Mouse (Mus musculus) embryo, embryonic 10 days (tissue): ENCODE results near the gene Ndufv2.
"Not testable (repeated sequence)": the region's sequence is repeated elsewhere in the genome, so short reads cannot be mapped to it uniquely, and the experiment has no call there.

Experiments used
- DNase-seq: peaks from one replicate; pipeline ENCODE4 v3.0.0-alpha.2; 2015; ENCODE audit warnings: low spot score

Gene Ndufv2

DNA sequence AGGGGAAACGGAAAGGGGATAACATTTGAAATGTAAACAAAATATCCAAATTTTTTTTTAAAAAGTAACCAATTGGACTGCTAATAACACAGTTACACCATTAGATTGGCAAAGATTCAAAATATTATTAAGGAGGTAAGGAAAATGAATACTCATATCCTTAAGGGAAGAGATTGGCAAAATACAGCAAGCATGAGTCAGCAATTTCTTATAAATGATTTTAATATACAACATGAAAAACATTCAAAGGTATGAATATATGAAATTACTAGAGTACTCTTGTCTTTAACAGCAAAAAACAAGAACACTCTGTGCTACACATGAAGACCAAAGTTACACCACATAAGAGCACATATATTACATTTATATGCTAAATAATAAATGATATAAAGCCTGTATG lies 16.3 kb downstream of the Ndufv2 start:
- DNase-seq, result no peak

GRCm38 (mm10) chr17:66084486-66084885 lies 16.9 kb downstream of the Ndufv2 start:
- no peak for DNase-seq

GRCm38 (mm10) chr17:66077437-66077850 lies 23.9 kb downstream of the Ndufv2 start:
- peak; percentile 56 for DNase-seq

GRCm38 (mm10) chr17:66076934-66077333 lies 24.4 kb downstream of the Ndufv2 start, which contains the start of gene Ankrd12:
Gene Ankrd12 (minus strand): TSS chr17:66077089.
- peak; percentile 97 for DNase-seq

DNA sequence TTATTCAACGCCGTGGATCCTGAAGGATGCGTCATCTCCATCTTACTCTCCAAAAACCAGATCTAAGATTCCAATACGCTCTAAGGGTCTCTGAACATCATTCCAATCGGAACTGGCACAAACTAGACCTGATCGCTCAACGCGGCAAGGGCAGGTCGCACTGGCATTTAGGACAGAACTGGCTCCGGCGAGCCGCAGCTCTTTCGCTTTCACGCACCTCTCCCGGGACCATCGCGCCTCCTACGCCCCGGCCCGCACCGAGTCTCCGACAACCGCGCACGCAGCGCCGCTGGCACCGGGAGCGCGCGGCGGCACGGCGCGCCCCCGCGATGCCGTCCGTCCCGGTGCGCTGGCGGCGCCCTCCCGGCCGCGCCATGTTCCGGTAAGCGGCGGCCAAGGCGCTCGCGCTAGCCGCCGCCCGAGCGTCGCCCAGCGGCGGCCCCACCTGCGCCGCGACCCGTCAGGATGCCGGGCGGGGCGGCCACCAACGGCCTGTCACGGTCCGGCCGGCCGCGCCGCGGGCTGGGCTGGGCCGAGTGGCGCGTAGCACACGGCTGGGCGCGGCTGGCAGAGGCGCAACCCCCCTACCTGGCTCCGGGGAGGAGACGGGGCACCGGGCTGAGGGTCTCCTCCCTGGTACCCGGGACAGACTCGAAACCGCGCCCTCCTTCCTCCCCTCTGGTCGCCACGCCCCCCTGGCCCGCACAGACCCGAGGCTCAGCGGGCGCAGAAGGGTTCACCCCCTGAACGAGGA lies 25.0 kb downstream of the Ndufv2 start:
- DNase-seq, result peak; percentile 42

- DNase-seq, result peak; percentile 23
Observed at GRCm38 (mm10) chr17:66075827-66076173, 25.6 kb downstream of the Ndufv2 start.

DNA sequence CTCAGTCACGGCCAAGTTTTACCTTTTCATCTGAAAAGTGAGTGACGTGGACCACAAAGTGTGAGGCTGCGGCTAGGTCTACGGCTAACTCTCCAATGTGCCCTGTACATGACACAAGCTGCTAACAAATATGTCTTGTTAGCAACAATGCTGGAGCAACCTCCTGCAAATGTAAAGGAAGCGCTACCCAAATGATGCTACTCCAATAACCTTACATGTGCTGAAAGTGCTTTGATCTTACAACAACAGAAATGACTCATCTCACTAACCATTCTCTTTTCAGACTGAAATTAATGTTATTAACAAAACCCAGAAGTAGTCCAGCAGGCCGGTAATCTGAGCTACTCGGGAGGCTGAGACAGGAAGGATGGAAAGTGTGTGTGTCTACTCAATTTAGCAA lies 27.4 kb downstream of the Ndufv2 start:
- DNase-seq, result no peak

DNA sequence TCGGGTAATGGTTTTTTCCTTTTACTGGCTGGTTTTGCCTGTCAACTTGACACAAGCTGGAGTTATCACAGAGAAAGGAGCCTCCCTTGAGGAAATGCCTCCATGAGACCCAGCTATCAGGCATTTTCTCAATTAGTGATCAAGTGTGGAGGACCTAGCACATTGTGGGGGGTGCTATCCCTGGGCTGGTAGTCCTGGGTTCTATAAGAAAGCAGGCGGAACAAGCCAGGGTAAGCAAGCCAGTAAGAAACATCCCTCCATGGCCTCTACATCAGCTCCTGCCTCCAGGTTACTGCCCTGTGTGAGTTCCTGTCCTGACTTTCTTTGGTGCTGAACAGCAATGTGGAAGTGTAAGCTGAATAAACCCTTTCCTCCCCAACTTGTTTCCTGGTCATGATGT lies 32.3 kb downstream of the Ndufv2 start:
- DNase-seq, result not testable (repeated sequence)

GRCm38 (mm10) chr17:66065115-66065514 lies 36.2 kb downstream of the Ndufv2 start:
- DNase-seq, result no peak

GRCm38 (mm10) chr17:66061241-66061938 lies 40.0 kb downstream of the Ndufv2 start:
- DNase-seq, result no peak

DNA sequence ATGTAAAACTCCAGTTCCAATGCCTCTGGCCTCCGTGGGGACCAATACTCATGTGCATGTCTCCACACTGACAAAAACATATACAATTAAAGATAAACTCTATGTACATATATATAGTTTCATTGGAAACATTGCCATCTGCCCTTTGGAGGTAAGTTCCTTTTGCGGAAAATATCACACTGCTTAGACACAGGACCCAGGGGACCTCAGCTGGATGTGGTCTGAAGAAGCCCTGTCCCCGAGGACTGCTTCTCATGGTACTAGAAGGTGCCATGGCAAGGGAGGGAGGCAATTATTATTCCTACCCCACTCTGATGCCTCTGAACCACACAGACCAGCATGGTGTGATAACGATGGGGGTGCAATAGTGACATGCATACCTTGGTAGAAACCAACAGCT lies 43.2 kb downstream of the Ndufv2 start:
- no peak for DNase-seq

- no peak for DNase-seq
Observed at GRCm38 (mm10) chr17:66057145-66057544, 44.2 kb downstream of the Ndufv2 start.

GRCm38 (mm10) chr17:66053349-66053748 lies 48.0 kb downstream of the Ndufv2 start:
- DNase-seq, result no peak

GRCm38 (mm10) chr17:66048795-66049194 lies 52.6 kb downstream of the Ndufv2 start:
- DNase-seq, result no peak

- DNase-seq, result no peak
Observed at GRCm38 (mm10) chr17:66048199-66048598, 53.2 kb downstream of the Ndufv2 start.

- DNase-seq, result not testable (repeated sequence)
Observed at GRCm38 (mm10) chr17:66043679-66044078, 57.7 kb downstream of the Ndufv2 start.

DNA sequence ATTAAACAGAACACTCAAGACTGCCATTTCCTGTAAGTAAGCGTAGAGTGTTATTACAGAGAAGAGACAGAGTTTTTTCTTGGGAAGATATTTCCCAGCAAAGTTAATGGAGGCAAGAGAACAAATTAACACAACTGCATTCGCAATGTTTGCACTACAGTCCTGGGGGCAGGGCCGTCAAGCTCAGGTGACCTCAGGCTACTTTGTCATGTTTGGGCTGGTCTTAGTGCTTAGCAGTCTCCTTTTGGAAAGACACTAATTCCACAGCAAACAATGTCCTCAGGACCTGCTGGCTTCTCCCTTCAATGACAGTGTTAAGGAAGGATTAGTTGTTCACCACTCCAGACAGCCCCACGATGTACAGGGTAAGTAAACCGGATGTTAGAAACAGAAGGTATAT lies 60.3 kb downstream of the Ndufv2 start:
- DNase-seq, result no peak

GRCm38 (mm10) chr17:66033239-66033638 lies 68.1 kb downstream of the Ndufv2 start:
- DNase-seq, result no peak

- DNase-seq, result no peak
Observed at GRCm38 (mm10) chr17:66031991-66032390, 69.4 kb downstream of the Ndufv2 start.
